Mouse (Mus musculus): ENCODE data around the gene Pde1a. TPM values are rescaled to one million over a fixed set of nuclear protein-coding genes. Genes with fewer than 3 reads are reported as not detected.

The Pde1a gene
- total RNA-seq, 2 experiments from 2014 or later, result 125 to 135 TPM

DNA sequence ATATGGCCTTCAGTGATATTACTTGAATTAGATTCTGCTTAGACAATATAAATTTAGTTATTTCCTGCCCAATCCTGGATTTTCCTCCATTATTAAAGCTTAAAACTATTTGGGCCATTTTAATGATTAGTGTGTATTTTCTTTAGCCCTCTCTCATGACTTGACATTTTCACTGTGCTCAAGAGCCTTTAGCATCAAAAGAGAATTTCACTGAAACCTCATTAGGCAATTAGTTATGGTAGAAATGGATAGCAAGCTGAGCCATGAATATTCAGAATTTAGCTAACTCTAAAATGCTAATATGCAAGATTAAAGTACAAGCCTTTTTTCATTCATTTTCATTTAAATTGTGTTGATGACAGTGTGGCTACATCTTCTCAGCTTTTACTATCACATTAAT lies 73.2 kb downstream of the Pde1a start:
- intact Hi-C loops (cut with DNase I), result no loop called here
- no peak for DNase-seq (ENCODE audit: low spot score in 2 of 2)

DNA sequence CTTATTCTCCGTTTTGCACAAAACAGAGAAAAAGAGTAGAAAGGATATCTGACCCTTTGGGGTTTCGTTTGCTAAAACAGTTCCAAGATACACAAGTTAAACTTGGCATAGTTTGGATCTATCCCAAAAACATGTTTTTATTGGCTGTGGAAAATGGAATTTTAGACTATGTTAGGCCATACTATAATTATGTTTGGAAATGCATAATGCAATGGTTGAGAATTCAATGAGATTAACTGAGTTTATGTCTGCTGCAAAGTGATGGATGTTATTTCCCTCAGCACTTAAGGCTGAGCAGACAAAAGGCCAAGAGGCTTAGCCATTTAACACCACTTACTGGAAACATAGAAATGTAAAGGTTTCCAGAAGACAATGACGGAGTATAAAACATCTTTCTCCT lies 75.2 kb downstream of the Pde1a start:
- no peak for DNase-seq (ENCODE audit: low spot score in 2 of 2)
- intact Hi-C loops (cut with DNase I), result no loop called here

DNA sequence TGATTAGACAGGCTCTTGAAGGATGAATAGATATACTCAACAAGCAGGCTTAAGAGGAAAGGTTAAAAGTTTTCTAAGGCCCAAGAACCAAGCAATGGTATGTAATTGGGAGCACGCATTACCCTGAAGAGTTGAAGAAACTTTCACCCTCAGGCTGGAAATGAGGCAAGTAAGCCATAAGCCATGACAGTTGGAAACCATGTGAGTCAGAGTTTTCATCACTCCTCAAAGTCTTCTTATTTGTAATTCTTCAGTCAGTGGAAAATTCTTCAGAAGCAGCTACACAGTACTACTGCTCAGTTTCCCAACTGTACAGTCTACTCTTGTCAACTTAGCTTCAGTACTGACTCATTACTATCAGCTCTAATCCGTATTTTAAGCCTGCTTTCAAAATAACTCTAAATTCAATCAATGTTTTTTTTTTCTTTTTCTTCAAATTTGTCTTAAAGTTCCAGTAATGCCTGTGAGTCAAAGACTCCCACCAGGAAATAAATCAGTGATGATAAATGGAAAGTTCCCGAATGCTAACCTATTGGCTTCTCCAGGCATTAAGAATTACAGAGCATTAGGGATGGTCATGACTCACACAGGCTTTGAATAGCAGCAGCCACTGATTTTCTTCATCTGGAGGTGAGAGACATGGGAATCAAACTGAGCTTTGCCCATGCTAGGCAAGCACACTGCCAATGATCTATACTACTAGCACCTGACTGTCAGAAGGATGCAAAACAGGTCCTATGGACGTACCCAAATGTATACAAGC lies 82.3 kb downstream of the Pde1a start:
- no peak for DNase-seq (ENCODE audit: low spot score in 2 of 2)
- intact Hi-C loops (cut with DNase I), result no loop called here

DNA sequence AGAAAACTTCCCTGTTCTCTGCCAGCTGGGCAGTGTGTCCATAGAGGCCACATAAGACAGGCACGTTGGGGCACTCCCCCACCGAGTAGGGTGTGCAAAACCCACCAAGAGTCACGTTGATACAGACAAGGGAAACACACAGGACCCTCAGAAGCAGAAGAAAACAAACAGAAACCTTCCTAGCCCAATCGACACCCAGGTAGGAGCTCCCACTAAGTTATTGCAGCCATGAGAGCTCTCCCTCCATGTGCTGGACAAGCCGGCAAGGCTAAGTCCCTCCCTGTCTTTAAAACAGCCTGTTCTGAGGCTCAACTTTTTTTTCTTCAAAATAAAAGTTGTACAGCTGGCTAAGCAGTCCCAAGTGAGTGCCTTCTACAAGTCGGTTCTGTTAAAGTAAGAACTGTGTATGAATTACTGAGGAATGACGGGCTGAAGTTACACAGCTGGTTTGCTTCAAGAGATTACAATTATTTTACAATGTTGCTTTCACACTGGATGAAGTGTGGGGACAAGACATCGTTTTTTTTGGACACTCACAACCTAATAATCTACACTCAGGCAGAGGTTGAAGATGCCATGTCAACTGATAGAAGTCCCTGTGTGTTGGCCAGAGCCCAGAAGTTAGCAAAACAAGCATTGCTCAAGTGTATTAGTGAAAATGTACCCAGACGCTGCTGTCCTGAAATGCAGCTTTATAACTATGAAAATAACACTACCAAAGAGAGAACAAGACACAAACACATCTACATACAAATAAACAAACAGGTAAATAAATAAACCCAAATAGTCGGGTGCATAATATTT lies 90.4 kb downstream of the Pde1a start:
- DNase-seq (ENCODE audit: low spot score in 2 of 2), result no peak
- intact Hi-C loops (cut with DNase I), result no loop called here

DNA sequence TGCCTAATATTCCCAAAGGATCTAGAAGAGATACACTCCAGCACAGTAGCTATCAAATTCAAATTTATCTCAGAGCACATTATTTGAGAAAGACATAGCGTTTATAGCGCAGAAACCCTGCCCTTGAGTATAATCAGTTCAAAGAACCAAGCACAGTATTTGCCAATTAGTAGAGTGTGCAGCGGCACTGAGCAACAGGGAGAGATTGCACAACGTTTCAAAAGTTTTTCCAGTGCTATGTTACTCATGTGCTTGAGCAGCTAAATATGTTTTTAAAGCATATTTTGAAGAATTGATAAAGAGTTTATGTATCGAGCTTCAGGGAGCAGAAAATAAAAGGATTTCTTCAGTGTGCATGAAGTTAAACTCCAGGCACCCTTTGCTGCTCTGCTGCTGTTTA lies 91.3 kb downstream of the Pde1a start:
- intact Hi-C loops (cut with DNase I), result no loop called here

DNA sequence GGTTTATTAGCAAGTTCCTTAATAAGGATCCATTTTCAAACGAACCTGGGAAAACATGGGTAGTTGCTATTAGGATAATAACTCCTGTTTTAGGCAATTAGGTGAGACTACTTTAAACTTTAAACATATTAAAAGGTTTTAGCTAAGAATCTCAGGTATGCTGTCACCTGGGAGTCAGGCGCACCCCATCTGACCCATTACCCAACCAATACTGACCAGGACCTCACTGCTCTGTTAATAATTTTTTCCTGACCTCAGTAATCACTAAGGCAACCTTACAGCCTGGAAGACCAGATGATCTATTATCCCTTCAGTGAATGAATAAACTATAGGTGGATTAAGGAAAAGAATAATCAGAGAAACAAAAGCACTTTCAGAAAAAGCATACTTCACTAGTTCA lies 100.2 kb downstream of the Pde1a start:
- intact Hi-C loops (cut with DNase I), result no loop called here

More for the DNA sequence above, 91.3 kb downstream of the Pde1a start:
- DNase-seq (ENCODE audit: low spot score in 2 of 2), result no peak

DNA sequence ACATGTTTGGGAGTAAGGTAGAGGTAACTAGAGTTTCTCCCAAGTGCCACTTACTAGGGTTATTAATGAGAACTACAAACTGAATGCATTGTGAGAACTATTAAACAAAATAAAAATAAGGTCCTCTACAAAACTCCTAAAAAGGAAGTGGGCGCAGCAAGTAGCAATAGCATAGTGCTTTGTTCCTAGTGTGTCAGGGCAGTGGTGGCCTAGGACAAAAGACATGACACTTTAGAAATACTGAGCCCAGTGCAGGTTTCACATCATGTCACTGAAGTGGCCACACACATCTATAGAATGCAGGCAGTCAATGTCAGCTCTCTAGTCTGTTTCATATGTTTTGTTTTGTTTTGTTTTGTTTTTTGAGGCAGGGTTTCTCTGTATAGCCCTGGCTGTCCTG lies 103.2 kb downstream of the Pde1a start:
- intact Hi-C loops (cut with DNase I), result no loop called here
- no peak for DNase-seq (ENCODE audit: low spot score in 2 of 2)

More for the DNA sequence above, 100.2 kb downstream of the Pde1a start:
- DNase-seq (ENCODE audit: low spot score in 2 of 2), result no peak

DNA sequence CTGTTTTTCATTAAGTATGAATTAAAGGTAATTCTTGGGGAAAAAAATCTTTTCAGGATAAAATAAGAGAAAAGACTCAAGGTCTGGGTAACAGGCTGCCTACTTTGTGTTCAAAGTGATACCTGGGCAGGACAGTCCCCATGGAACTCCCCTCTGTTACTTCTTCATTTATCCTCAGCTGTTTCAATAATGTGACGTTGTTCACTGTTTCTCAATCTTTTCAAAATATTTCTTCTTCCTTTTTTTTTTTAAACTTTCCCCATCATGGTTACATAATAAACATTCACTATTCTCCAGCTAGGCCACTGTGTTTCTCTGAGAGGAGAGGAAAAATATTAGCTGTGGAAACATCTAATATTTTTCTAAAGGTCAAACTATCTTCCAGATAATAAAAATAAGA lies 103.7 kb downstream of the Pde1a start:
- intact Hi-C loops (cut with DNase I), result no loop called here
- no peak for DNase-seq (ENCODE audit: low spot score in 2 of 2)

DNA sequence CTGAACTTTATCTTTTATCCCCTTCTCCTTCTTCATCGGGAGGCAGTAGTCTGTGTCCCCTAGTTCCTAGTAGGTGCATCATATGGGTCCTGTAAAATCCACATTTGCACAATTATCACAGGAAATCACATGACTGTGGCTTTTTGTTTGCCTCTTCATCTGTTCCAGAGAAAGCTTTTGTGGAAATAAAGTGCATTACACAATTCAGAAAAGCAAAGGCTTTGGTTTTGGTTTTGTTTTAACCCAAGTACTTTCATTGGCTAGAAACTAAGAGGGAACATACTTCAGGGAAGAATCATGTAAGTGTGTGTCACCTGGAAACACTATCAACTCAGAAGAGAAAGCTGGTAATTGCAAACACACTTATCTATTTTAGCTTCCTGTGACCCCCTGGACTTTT lies 104.2 kb downstream of the Pde1a start:
- DNase-seq (ENCODE audit: low spot score in 2 of 2), result no peak

DNA sequence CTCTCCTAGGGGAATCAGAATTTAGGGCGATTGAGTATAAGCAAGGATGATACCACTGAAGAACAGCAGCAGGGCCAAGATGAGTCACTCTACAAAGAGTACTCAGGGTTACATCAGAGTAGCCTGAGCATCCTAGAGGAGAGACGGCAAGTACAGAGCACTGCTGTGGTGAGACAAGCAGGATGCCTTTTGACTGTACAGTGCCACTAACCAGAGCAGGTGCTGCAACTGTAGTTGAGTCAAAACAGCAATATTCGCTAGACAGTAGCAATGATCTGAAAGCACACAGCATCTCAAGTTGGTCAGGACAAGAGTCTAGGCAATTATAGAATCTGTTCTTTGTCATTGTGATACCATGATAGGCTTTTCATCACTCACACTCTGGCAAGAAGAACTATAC lies 115.1 kb downstream of the Pde1a start:
- intact Hi-C loops (cut with DNase I), result no loop called here

More for the DNA sequence above, 104.2 kb downstream of the Pde1a start:
- intact Hi-C loops (cut with DNase I), result no loop called here

DNA sequence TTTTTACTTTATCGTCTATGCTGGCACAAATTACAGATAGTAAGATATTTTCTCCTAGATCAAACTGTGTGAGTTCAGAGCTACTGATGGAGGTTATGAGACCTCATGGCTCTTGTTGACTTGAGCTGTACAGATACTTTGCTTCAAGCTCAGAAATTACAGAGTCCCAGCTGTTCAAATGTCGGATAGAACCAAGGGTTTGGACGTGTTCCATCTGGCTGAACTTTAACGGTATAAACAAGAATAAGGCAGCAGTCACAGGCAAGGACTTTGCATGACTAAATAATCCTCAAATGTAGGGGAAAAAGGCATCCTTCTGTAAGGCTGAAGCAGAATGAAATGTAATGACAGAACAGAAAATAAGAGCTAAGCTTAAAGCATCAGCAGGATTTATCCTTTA lies 116.2 kb downstream of the Pde1a start:
- intact Hi-C loops (cut with DNase I), result no loop called here
- peak; percentile 18 to 53 for DNase-seq (ENCODE audit: low spot score in 2 of 2)

More for the DNA sequence above, 115.1 kb downstream of the Pde1a start:
- no peak for DNase-seq (ENCODE audit: low spot score in 2 of 2)

DNA sequence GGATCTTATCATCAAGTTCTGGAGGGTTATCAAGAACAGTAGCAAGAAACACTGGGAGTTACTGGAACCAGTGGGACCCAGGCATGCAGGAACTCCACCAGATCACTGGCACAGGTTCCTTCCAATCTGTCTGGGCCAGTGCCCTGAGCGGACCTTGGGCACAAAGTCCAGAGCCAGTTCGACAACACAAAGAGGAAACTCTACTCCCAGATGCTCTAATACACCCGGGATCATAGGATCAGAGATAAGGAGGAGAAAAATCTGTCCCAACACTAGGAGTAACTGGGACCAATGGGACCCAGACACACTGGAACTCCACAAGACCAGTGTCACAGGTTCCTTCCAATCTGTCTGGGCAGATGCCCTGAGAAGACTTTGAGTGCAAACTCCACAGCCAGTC lies 130.1 kb downstream of the Pde1a start:
- intact Hi-C loops (cut with DNase I), result no loop called here

DNA sequence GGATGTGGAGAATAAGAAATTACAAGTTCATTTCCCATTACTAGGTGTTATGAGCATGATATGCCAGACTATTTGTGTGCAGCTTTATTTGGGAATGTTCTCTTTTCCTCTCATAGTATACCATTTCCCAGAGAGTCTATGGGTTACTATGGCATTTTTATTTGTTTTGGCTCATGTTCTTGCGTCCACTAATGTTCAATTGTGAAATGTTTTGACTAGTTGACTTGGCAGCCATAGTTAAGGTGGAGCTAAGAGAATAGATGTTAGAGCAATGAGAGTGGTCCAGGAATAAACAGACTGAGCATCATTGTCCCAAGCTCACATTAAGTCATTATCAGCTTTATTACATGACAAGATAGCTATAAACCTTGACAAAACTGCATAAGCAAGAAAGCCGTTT lies 130.8 kb downstream of the Pde1a start:
- intact Hi-C loops (cut with DNase I), result no loop called here
- no peak for DNase-seq (ENCODE audit: low spot score in 2 of 2)

More for the DNA sequence above, 130.1 kb downstream of the Pde1a start:
- no peak for DNase-seq (ENCODE audit: low spot score in 2 of 2)

DNA sequence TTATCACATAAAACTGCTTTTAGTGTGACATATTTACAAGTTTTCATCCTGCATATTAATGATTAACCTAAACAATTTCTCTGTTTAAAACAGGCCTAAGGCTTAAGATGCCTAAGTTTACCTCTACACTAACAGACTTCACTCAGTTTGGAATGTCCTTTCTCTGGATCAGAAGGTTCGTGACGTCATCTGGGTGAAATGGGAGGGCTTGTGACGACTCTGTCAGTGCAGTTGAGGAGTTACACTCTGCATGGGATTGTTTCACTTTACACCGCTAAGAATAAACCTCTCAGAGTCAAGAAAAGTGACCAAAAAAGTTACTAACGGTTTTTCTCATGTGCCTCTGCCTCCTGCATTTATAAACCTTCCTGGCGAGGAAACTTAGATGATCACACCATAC lies 137.6 kb downstream of the Pde1a start:
- DNase-seq (ENCODE audit: low spot score in 2 of 2), result no peak
- intact Hi-C loops (cut with DNase I), result no loop called here

DNA sequence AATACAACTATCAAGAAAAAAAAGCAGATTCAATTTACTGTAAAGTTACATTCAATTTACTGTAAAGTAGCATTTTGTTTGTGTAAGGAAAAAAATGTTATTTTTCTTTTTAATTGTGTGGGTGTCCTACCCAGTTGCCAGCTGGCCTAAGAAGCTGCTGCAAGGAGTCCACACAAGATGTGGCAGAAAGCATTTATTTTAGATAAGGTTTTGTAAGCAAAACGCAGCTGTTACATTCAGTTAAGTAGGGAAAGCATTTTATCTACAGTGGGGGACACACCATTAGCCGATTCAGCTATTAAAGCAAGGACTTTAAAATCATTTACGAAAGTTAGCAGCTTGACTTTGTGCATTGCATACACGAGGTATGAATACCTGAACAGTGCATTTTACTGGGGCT lies 145.5 kb downstream of the Pde1a start:
- no peak for DNase-seq (ENCODE audit: low spot score in 2 of 2)
- intact Hi-C loops (cut with DNase I), result no loop called here

DNA sequence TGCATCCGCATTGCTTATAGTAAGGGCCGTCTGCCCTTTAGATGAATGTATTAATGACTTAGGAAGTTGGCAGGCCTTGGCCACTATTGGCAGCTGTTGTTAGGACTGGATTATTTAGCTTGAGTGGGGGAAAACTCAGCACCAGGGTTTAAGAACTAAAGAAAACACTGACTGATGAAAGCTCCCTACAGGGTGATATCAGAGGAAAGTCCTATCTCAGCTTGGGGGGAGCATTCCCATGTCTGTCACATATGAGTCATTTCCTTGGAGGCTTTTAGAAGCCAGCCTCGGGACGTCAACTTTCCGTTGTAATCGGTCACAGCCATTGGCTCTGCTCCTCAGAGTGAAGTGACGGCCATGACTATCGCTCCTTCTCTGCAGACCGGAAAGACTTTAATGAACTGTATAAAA lies 146.0 kb downstream of the Pde1a start:
- peak in 1 of 2 experiments; percentile 27 for DNase-seq (ENCODE audit: low spot score in 2 of 2)

DNA sequence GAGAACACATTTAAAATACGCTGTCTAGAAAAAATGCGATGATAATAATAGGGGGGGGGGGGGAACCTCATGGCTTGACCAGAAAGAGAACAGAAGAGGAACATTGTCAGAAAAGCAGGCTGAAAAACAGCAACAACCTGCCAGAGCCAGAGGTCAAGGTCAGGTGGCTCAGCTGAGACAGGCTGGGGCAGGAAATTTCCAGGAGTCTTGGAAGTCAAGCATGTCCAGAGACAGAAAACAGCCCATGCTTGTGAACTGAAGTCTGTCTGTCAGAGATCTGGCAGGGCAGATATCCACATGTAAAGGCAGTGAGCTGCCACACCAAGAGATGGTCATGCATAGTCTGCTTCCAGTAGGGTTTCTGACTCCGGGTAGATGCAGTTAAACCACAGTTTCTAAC lies 147.5 kb downstream of the Pde1a start:
- intact Hi-C loops (cut with DNase I), result no loop called here
- DNase-seq (ENCODE audit: low spot score in 2 of 2), result no peak

More for the DNA sequence above, 146.0 kb downstream of the Pde1a start:
- intact Hi-C loops (cut with DNase I), result no loop called here

DNA sequence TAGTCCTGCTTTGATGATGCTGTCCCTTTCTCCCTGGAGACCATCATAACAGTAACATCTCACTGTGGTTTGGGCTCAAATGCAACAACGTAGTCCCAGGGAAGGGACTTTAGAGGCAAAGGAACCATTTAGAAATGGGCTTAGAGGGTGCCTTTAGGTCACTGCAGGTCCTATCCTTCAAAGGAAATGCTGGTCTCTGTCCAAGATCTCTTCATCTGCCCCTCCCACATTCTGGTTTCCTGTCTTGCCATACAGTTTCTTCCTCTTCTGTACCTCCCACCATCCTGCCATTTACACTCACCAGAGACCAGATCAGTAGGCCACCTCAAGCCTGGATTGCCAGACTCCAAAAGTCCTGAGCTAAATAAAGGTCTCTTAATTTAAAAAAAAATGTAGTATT lies 150.3 kb downstream of the Pde1a start:
- no peak for DNase-seq (ENCODE audit: low spot score in 2 of 2)
- intact Hi-C loops (cut with DNase I), result no loop called here

DNA sequence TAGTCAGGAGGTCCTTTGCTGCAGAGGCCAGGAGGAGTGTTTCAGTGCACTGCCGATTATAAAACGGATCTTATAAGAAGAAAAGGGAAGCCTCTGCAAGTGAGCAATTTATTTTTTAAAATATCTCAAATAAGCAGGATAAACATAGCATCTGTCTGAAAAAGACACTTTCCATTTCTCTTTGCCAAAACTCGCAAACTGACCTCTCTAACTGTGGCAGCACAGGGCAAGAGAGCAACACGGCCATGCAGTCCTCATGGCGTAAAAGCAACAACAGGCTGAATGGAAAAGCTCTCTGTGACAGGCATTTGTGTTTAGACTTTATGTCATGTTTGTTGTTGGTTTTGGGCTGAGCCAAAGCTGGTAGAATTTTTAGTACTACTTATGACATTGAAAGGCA lies 152.0 kb downstream of the Pde1a start:
- no peak for DNase-seq (ENCODE audit: low spot score in 2 of 2)
- intact Hi-C loops (cut with DNase I), result no loop called here

DNA sequence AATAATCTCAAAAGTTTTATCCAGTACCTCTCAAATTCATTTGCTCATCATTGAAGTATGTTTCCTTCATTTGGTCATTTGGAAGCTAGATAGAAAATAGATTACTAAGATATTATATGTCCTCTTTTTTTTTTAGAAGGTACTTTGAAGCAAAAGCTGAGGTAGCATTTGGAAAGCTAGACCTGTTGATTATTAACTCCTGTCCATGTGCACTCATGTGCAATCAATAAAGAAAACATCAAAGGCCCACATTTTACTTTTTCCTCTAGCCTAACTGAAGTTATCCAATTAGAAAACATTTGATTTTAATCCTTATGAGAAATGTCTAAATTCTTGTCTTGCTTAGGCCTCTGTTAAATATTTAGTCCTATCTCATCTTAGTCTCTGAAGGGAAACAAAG lies 153.3 kb downstream of the Pde1a start:
- intact Hi-C loops (cut with DNase I), result no loop called here
- no peak for DNase-seq (ENCODE audit: low spot score in 2 of 2)

DNA sequence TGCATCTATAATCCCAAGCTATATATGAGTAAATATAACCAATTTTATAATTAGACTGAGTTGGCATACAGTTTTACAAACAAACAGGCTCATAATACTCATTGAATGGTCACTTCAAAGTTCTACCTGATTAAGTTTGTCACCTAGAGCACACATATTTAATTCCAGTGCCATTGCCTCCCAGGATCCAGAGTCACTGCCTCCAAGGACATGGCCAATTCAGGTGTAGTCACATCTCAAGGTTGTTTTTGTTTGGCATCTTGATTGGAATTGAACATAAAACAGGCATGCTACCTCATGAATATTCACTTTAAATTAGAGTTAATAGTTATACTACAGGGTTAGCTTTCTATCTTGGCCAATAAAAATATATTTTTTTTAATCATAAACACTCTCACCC lies 157.0 kb downstream of the Pde1a start:
- intact Hi-C loops (cut with DNase I), result no loop called here
- no peak for DNase-seq (ENCODE audit: low spot score in 2 of 2)

Measured in left cerebral cortex, postnatal 25 days (tissue).